ENCODE assay signal across 22 mouse cellular contexts in genomic region chr8:72005912-72006311, GRCm38 (mm10). TPM values are rescaled to one million over a fixed set of nuclear protein-coding genes. Genes with fewer than 3 reads are reported as not detected.
DNase-seq lines count a peak whose midpoint lies in the region; ATAC-seq lines count a peak whose summit lies in the region.
"Had no signal": no experiment of that assay in that cellular context is flagged by ENCODE, and none has a peak within 500 bp of the region (broad histone marks: within the 10 kb centered on the region; RNA-seq: fewer than 3 reads in every experiment).

No protein-coding gene starts in this region.

- peak; percentile 22 for DNase-seq in heart, adult 11 months
- no peak for DNase-seq in heart, adult 9 months (ENCODE audit: low spot score in 2 of 2)
- DNase-seq in ES-CJ7 (ENCODE audit: low read depth, low spot score) = peak; percentile 1
- DNase-seq in fibroblast of lung, adult 2 months (ENCODE audit: low read depth) = peak; percentile 9
- no peak for DNase-seq in adrenal gland, adult 18-20 months (ENCODE audit: low spot score in 2 of 2)
- DNase-seq in embryo, embryonic 9.5 days (ENCODE audit: extremely low spot score) = no peak
- no peak for DNase-seq in kidney, adult 18-20 months
- DNase-seq: adrenal gland, adult 8-10 months; adrenal gland, postnatal 25 days; cerebellum, adult 18-20 months; cerebellum, adult 9-10 months; cerebellum, postnatal 14 days; gastrocnemius, postnatal 25 days; heart, adult 2 months had no signal

- peak; percentile 64 for ATAC-seq in neutrophil, adult 5-6 weeks (ENCODE audit: extremely low read depth, insufficient number of reproducible peaks, low FRiP score, poor library complexity, severe bottlenecking)
- ATAC-seq: CD4-positive, CD25-positive, alpha-beta regulatory T cell, adult 4 months; forebrain, embryonic 15.5 days; Patski had no signal

RNA-seq across cellular contexts. Expression of gene Cyp4f18, which starts 3.5 kb away (rescaled TPM):
- total RNA-seq in neutrophil, adult 5-6 weeks (2017) = 257 and 280 TPM in 2 replicates
- 10 to 100 TPM in 1 of 2 experiments, 1 to 10 TPM in 1; 9.5 to 15.5 TPM for total RNA-seq in adrenal gland, adult 18-20 months (2021)

RNA-seq across cellular contexts. Expression of gene Olfr372, which starts 35.1 kb away (rescaled TPM):
- total RNA-seq in neutrophil, adult 5-6 weeks (2017) = 0.12 and 0.47 TPM in 2 replicates
- not detected for total RNA-seq in adrenal gland, adult 18-20 months (2021)
- total RNA-seq: adrenal gland, adult 8-10 months; adrenal gland, postnatal 25 days; ES-E14; gastrocnemius, adult 8-10 months; gastrocnemius, postnatal 25 days; heart, adult 2 months; heart, postnatal 25 days; hematopoietic stem cell, adult 5-6 weeks had no signal

RNA-seq across cellular contexts. Expression of gene Zfp961, which starts 55.1 kb away (rescaled TPM):
- total RNA-seq in neutrophil, adult 5-6 weeks (2017) = 30.8 and 40.4 TPM in 2 replicates
- 10 to 100 TPM; 15.3 to 21.1 TPM for total RNA-seq in adrenal gland, adult 18-20 months (2021)

Comparison
In these comparisons a context has a peak if more than half of its experiments do, and no peak if none do; other contexts are left out.
1. DNase-seq: peak in heart, adult 11 months (single experiment), ES-CJ7 (single experiment) and fibroblast of lung, adult 2 months (single experiment); none in heart, adult 9 months (0 of 2), adrenal gland, adult 18-20 months (0 of 2), embryo, embryonic 9.5 days (single experiment) and kidney, adult 18-20 months (single experiment).
2. RNA of gene Cyp4f18, which starts 3.5 kb away (total RNA-seq): 257 to 280 TPM in neutrophil, adult 5-6 weeks; 9.5 to 15.5 TPM in adrenal gland, adult 18-20 months; every median in the first group is over 10 times any median in the second.